ENCODE assay signal across 8 mouse cellular contexts in genomic region chr4:88438990-88439329, GRCm38 (mm10). TPM values are rescaled to one million over a fixed set of nuclear protein-coding genes. Genes with fewer than 3 reads are reported as not detected.
DNase-seq lines count a peak whose midpoint lies in the region; ATAC-seq and TF ChIP-seq lines count a peak whose summit lies in the region.

No protein-coding gene starts in this region.

- no peak for ATAC-seq in kidney, embryonic 14.5 days (ENCODE audit: low FRiP score, low TSS enrichment)
- no peak for ATAC-seq in embryonic facial prominence, embryonic 13.5 days (ENCODE audit: insufficient number of reproducible peaks, insufficient read depth, low FRiP score, low TSS enrichment, low read depth)
- no peak for ATAC-seq in intestine, postnatal 0 days
- ATAC-seq in midbrain, embryonic 16.5 days = no peak; the same call in 1 of the 2 replicates

- H3K4me3 ChIP-seq in kidney, embryonic 14.5 days (ENCODE audit: low read length) = peak overlapping the region; percentile 41
- no peak overlapping the region for H3K4me3 ChIP-seq in kidney, adult 2 months (ENCODE audit: insufficient read depth, low read depth, low read length)
- peak overlapping the region; percentile 48 for H3K4me3 ChIP-seq in embryonic facial prominence, embryonic 13.5 days
- peak overlapping the region; percentile 41 for H3K4me3 ChIP-seq in intestine, postnatal 0 days (ENCODE audit: low read depth, low read length)
- H3K4me3 ChIP-seq in midbrain, embryonic 16.5 days (ENCODE audit: low read depth, low read length) = peak overlapping the region; percentile 38

- TF ChIP-seq CTCF in kidney, adult 2 months (conservative IDR thresholded peaks at IDR 0.05; ENCODE audit: insufficient read depth, insufficient read length, low read depth, low read length) = no peak
- TF ChIP-seq CTCF in intestine, postnatal 0 days (IDR thresholded peaks at IDR 0.05; ENCODE audit: low read depth) = no peak

- no peaks in the 10 kb centered on the region for H3K9me3 ChIP-seq in kidney, embryonic 14.5 days (ENCODE audit: control insufficient read depth, low read length)
- no peaks in the 10 kb centered on the region for H3K9me3 ChIP-seq in embryonic facial prominence, embryonic 13.5 days
- H3K9me3 ChIP-seq in intestine, postnatal 0 days (ENCODE audit: control insufficient read depth) = no peaks in the 10 kb centered on the region
- no peaks in the 10 kb centered on the region for H3K9me3 ChIP-seq in midbrain, embryonic 16.5 days (replicated peaks; ENCODE audit: control insufficient read depth, low read length, poor library complexity, severe bottlenecking)

- 0 out of 2 replicates have a peak, but pooled peaks cover 13% of the 10 kb centered on the region for H3K4me1 ChIP-seq in kidney, embryonic 14.5 days (ENCODE audit: control insufficient read depth, insufficient read depth, low read length)
- no peaks in the 10 kb centered on the region for H3K4me1 ChIP-seq in kidney, adult 2 months (ENCODE audit: control insufficient read depth, insufficient read depth, low read length)
- peaks cover 28% of the 10 kb centered on the region for H3K4me1 ChIP-seq in embryonic facial prominence, embryonic 13.5 days
- 0 out of 2 replicates have a peak, but pooled peaks cover 3% of the 10 kb centered on the region for H3K4me1 ChIP-seq in intestine, postnatal 0 days (replicated peaks; ENCODE audit: control insufficient read depth, insufficient read depth, low read length)
- no peaks in the 10 kb centered on the region; the same call in 1 of the 2 replicates for H3K4me1 ChIP-seq in midbrain, embryonic 16.5 days (ENCODE audit: control insufficient read depth, insufficient read depth, low read length)

- DNase-seq in kidney, adult 2 months = no peak
- no peak for DNase-seq in right cerebral cortex, postnatal 4 days
- DNase-seq in spleen, postnatal 4 days (ENCODE audit: low spot score in 2 of 2) = no peak
- DNase-seq in left cerebral cortex, adult 8-10 months (ENCODE audit: low spot score in 2 of 2) = no peak

- TF ChIP-seq POLR2A in kidney, adult 2 months (IDR thresholded peaks at IDR 0.05; ENCODE audit: low read depth, low read length) = no peak

- WGBS in kidney, embryonic 14.5 days = 12% methylated on average over 4 of the region's 4 CpGs
- 7% methylated on average over 4 of the region's 4 CpGs for WGBS in kidney, adult 2 months
- 18% methylated on average over 4 of the region's 4 CpGs for WGBS in embryonic facial prominence, embryonic 13.5 days
- 10% methylated on average over 4 of the region's 4 CpGs for WGBS in intestine, postnatal 0 days
- 24% methylated on average over 4 of the region's 4 CpGs for WGBS in midbrain, embryonic 16.5 days

- peak overlapping the region; percentile 64 for H3K4me2 ChIP-seq in kidney, embryonic 14.5 days (replicated peaks; ENCODE audit: low read depth, low read length)
- peak overlapping the region; percentile 75 for H3K4me2 ChIP-seq in embryonic facial prominence, embryonic 13.5 days
- H3K4me2 ChIP-seq in intestine, postnatal 0 days (replicated peaks; ENCODE audit: low read depth) = peak overlapping the region; percentile 68
- peak overlapping the region; percentile 75 for H3K4me2 ChIP-seq in midbrain, embryonic 16.5 days (ENCODE audit: low read length)

- H3K9ac ChIP-seq in kidney, embryonic 14.5 days (ENCODE audit: low read depth, low read length) = peak overlapping the region; percentile 53; the same call in 1 of the 2 replicates
- H3K9ac ChIP-seq in embryonic facial prominence, embryonic 13.5 days = peak overlapping the region; percentile 72
- peak overlapping the region; percentile 40; the same call in 1 of the 2 replicates for H3K9ac ChIP-seq in intestine, postnatal 0 days (ENCODE audit: low read depth, low read length)
- H3K9ac ChIP-seq in midbrain, embryonic 16.5 days (ENCODE audit: low read depth, low read length) = peak overlapping the region; percentile 62; the same call in 1 of the 2 replicates

- H3K27me3 ChIP-seq in kidney, embryonic 14.5 days (ENCODE audit: control insufficient read depth, insufficient read depth, low read length) = no peaks in the 10 kb centered on the region
- no peaks in the 10 kb centered on the region for H3K27me3 ChIP-seq in kidney, adult 2 months (replicated peaks; ENCODE audit: control insufficient read depth, insufficient read depth, low read length)
- H3K27me3 ChIP-seq in embryonic facial prominence, embryonic 13.5 days = no peaks in the 10 kb centered on the region
- no peaks in the 10 kb centered on the region for H3K27me3 ChIP-seq in intestine, postnatal 0 days (replicated peaks; ENCODE audit: control insufficient read depth, insufficient read depth, low read length)
- no peaks in the 10 kb centered on the region; the same call in 1 of the 2 replicates for H3K27me3 ChIP-seq in midbrain, embryonic 16.5 days (ENCODE audit: control insufficient read depth, insufficient read depth, low read depth, low read length)

- H3K36me3 ChIP-seq in kidney, embryonic 14.5 days (ENCODE audit: control insufficient read depth, insufficient read depth, low read length) = no peaks in the 10 kb centered on the region
- H3K36me3 ChIP-seq in kidney, adult 2 months (ENCODE audit: control insufficient read depth, insufficient read depth, low read length) = no peaks in the 10 kb centered on the region
- no peaks in the 10 kb centered on the region for H3K36me3 ChIP-seq in embryonic facial prominence, embryonic 13.5 days
- H3K36me3 ChIP-seq in intestine, postnatal 0 days (ENCODE audit: control insufficient read depth, insufficient read depth) = no peaks in the 10 kb centered on the region
- H3K36me3 ChIP-seq in midbrain, embryonic 16.5 days (ENCODE audit: control insufficient read depth, insufficient read depth, low read length) = no peaks in the 10 kb centered on the region

- H3K27ac ChIP-seq in kidney, embryonic 14.5 days (ENCODE audit: low read depth, low read length) = peak overlapping the region; percentile 82
- H3K27ac ChIP-seq in kidney, adult 2 months (ENCODE audit: insufficient read depth, low read depth, low read length) = no peak overlapping the region
- peak overlapping the region; percentile 73 for H3K27ac ChIP-seq in embryonic facial prominence, embryonic 13.5 days
- H3K27ac ChIP-seq in intestine, postnatal 0 days (ENCODE audit: low read depth, low read length) = no peak overlapping the region
- H3K27ac ChIP-seq in midbrain, embryonic 16.5 days (ENCODE audit: low read length) = no peak overlapping the region

RNA-seq across cellular contexts. Expression of gene Hacd4, which starts 0.2 kb away (rescaled TPM):
- polyA plus RNA-seq in kidney, embryonic 14.5 days (2014; fragmentation: Nextera tagmentation; extraction: Ambion mirVana) = 20.8 and 20.9 TPM in 2 replicates
- 2.8 and 3.7 TPM in 2 replicates for polyA plus RNA-seq in kidney, adult 2 months (2012; rRNA removed)
- polyA plus RNA-seq in embryonic facial prominence, embryonic 13.5 days (2015; fragmentation: Nextera tagmentation; extraction: Ambion mirVana) = 11.3 and 12.2 TPM in 2 replicates
- 6.6 and 7.4 TPM in 2 replicates for polyA plus RNA-seq in intestine, postnatal 0 days (2015; fragmentation: Nextera tagmentation; extraction: Ambion mirVana)
- polyA plus RNA-seq in midbrain, embryonic 16.5 days (2015; fragmentation: Nextera tagmentation; extraction: Ambion mirVana) = 2.7 and 3.8 TPM in 2 replicates
- total RNA-seq in left cerebral cortex, adult 8-10 months (2022) = 1 to 10 TPM; 1.5 to 2.5 (median 2.1) TPM

Comparison
In these comparisons a context has a peak if more than half of its experiments do, and no peak if none do; other contexts are left out.
1. H3K27ac ChIP-seq: peak in kidney, embryonic 14.5 days (single experiment) and embryonic facial prominence, embryonic 13.5 days (single experiment); none in kidney, adult 2 months (single experiment), intestine, postnatal 0 days (single experiment) and midbrain, embryonic 16.5 days (single experiment).
2. Peak in every context shown above with its lines, with median percentiles within 50 percentile points of each other: H3K4me2 ChIP-seq and H3K9ac ChIP-seq.